In the genomic region with DNA sequence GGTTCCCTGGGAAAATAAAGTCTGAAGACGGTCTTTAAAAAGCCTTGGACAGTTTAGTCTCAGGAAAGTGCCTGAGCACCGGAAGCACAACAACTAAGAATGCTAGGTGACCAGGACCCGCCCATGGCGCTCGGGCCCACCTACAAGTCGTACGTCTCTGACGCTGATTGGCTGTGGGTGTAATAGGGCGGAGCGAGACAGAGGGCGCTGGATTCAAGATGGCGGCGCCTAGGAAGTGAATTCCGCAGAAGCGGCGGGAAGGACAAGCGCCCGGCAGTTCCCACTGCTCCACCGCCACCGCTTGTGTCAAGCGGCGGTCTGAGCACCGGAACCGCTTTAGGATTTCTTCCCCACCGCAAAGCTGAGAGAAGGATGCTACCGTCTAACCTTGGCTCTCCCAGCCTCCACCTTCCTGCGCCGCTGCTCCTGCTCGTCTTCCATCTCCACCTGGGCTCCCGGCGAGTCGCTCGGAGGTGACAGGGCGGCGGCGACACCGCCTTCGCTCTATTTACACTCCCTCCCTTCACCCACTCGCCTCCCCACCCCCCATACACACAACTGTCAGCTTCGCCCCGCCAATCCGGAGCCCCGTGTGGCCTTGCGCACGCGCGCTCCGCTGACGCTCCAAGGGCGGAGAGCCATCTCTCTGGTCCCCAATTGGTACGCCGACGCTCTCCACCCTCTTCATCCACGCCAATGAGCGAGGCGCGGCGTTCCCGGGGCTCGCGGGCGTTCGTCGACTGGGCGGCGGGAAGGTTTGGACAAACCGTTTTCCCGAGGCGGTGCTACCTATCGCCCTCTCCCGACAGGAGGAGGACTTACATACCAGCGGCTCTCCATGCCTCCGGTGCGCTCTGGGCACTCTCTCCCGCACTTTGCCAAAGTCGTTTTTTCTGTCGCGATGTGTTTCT, we compare ENCODE assay signal across 8 mouse cellular contexts. TPM values are rescaled to one million over a fixed set of nuclear protein-coding genes. Genes with fewer than 3 reads are reported as not detected.
DNase-seq lines count a peak whose midpoint lies in the region; ATAC-seq lines count a peak whose summit lies in the region.

A gene (minus strand): TSS at position 609 of the 911 bp plus-strand sequence.

- DNase-seq in WW6 (ENCODE audit: low read depth, low spot score), result peak; percentile 94
- peak; percentile 86 to 95 for DNase-seq in cerebellum, postnatal 4 days (ENCODE audit: low spot score in 2 of 2)
- peak; percentile 98 for DNase-seq in gastrocnemius, adult 18-20 months (ENCODE audit: low spot score)
- peak; percentile 95 to 97 for DNase-seq in left cerebral cortex, adult 18-20 months (ENCODE audit: low spot score in 2 of 2)
- DNase-seq in right cerebral cortex, adult 18-20 months, result peak; percentile 98
- peak; percentile 91 for DNase-seq in urinary bladder, postnatal 10 days (ENCODE audit: low spot score)

- peak within 1 kb of the TSS; percentile 99 for H3K4me3 ChIP-seq in hindbrain, embryonic 16.5 days (ENCODE audit: low read length)
- H3K4me3 ChIP-seq in macrophage (ENCODE audit: inconsistent target), result peak within 1 kb of the TSS; percentile 87

- peak within 1 kb of the TSS; percentile 92 for H3K27ac ChIP-seq in hindbrain, embryonic 16.5 days (ENCODE audit: low read depth, low read length)
- H3K27ac ChIP-seq in macrophage, result peak within 1 kb of the TSS; percentile 87

- WGBS in hindbrain, embryonic 16.5 days, result under 1% methylated on average over 75 of the region's 78 CpGs
- under 1% methylated on average over 78 of the region's 78 CpGs for WGBS in macrophage (ENCODE audit: missing documents)

- peaks cover 45% of the 10 kb centered on the region for H3K79me2 ChIP-seq in macrophage (ENCODE audit: inconsistent target)

- no peaks in the 10 kb centered on the region for H3K27me3 ChIP-seq in hindbrain, embryonic 16.5 days (replicated peaks; ENCODE audit: control insufficient read depth, insufficient read depth, low read length)

- H3K4me2 ChIP-seq in hindbrain, embryonic 16.5 days (ENCODE audit: low read length), result peak within 1 kb of the TSS; percentile 61

- H3K4me1 ChIP-seq in hindbrain, embryonic 16.5 days (ENCODE audit: control insufficient read depth, insufficient read depth, low read depth, low read length), result peaks cover 13% of the 10 kb centered on the region

- peak; percentile 99 for ATAC-seq in hindbrain, embryonic 16.5 days

- H3K9ac ChIP-seq in hindbrain, embryonic 16.5 days (ENCODE audit: low read depth, low read length), result peak within 1 kb of the TSS; percentile 74

- H3K9me3 ChIP-seq in hindbrain, embryonic 16.5 days (ENCODE audit: control insufficient read depth, low read length), result no peaks in the 10 kb centered on the region

- peaks cover 4% of the 10 kb centered on the region for H3K36me3 ChIP-seq in hindbrain, embryonic 16.5 days (ENCODE audit: control insufficient read depth, insufficient read depth, low read length)
- H3K36me3 ChIP-seq in macrophage (ENCODE audit: inconsistent target), result peaks cover 15% of the 10 kb centered on the region; the same call in 1 of the 2 replicates

RNA-seq across cellular contexts. Expression of the gene that starts here (rescaled TPM):
- total RNA-seq in gastrocnemius, adult 18-20 months (2021), result 10 to 100 TPM; 59.1 to 63.4 TPM
- 5.5 and 7.1 TPM in 2 replicates for polyA plus RNA-seq in hindbrain, embryonic 16.5 days (2015; fragmentation: Nextera tagmentation; extraction: Ambion mirVana)
- 10 to 100 TPM; 22.2 to 29.9 TPM for total RNA-seq in left cerebral cortex, adult 18-20 months (2021)
- 100 to 1,000 TPM in 1 of 26 experiments, 10 to 100 TPM in 25; 21.5 to 110 (median 69.9) TPM for total RNA-seq in macrophage (2018; cell fraction: chromatin; rRNA removed)
- total RNA-seq in macrophage (2018; cell fraction: cytosol; rRNA removed), result 10 to 100 TPM in 16 of 26 experiments, 1 to 10 TPM in 10; 7.7 to 15.7 (median 11.4) TPM
- total RNA-seq in macrophage (2018; cell fraction: nucleus; rRNA removed), result 10 to 100 TPM; 12.7 to 45.8 (median 28.7) TPM
- polyA plus RNA-seq in macrophage (2018), result 10.3 to 17.2 TPM (median 12.7 TPM) in 3 replicates

Comparison
In these comparisons a context has a peak if more than half of its experiments do, and no peak if none do; other contexts are left out.
1. Peak in every context shown above with its lines: DNase-seq, ATAC-seq, H3K4me3 ChIP-seq and H3K27ac ChIP-seq.